Mouse (Mus musculus) liver, adult 2 months (tissue): ENCODE measurements around the gene Dnmt3a.

Source experiments
- CTCF ChIP-seq: fragments of 200-500 bp; IDR thresholded peaks from 2 replicates; pipeline ENCODE4 v1.5.1; 2011; ENCODE audit warnings: low read depth, low read length, control low read depth
- POLR2A ChIP-seq: fragments of 200-500 bp; IDR thresholded peaks from 2 replicates; pipeline ENCODE4 v1.6.1; 2011; ENCODE audit warnings: low read length, control low read depth; ENCODE audit not compliant: insufficient read depth; ENCODE audit errors: extremely low read depth

DNA sequence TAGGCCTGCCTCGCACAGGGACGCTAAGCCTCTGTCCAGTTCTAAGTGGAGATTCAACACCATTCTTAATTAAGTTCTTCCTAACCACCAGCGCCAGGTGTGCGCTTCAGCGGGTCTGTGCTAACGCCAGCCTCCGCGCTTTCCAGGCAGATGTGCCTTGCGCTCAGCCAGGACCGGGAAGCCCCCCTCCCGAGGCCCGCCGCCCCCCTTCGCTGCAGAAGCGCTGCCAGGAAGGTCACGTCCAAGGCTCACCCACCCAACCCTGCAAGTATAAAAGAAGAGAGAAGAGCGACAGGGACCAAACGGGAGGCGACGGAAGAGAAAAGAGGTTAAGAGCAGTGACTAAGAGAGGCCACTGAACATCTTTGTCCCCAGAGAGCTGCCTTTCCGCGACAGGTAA is 148.8 kb downstream of the Dnmt3a start, which contains the start of gene Pomc:
- no peak for TF ChIP-seq CTCF
- no peak for TF ChIP-seq POLR2A
